Mouse (Mus musculus) NIH3T3 (cell line): ENCODE measurements around the gene Shld2.
A peak's percentile ranks its signal among the peaks of the same experiment; 100 is the strongest.

ENCODE experiments used
- DNase-seq: peaks from one replicate; pipeline ENCODE4 v3.0.0-alpha.2; 2012; ENCODE audit warnings: low read depth

The Shld2 gene

GRCm38 (mm10) chr14:34220426-34220825 is 89.9 kb downstream of the Shld2 start:
- DNase-seq = no peak

- no peak for DNase-seq
Observed at GRCm38 (mm10) chr14:34219786-34220198, 90.5 kb downstream of the Shld2 start.

- DNase-seq = no peak
Observed at GRCm38 (mm10) chr14:34219295-34219694, 91.0 kb downstream of the Shld2 start, which contains the start of gene Syt15. Gene Syt15, plus strand, starts transcription at chr14:34219595.

GRCm38 (mm10) chr14:34215451-34216127 is 94.7 kb downstream of the Shld2 start:
- peak; percentile 22 for DNase-seq

- DNase-seq = no peak
Observed at GRCm38 (mm10) chr14:34209942-34210341, 100.4 kb downstream of the Shld2 start.

- no peak for DNase-seq
Observed at GRCm38 (mm10) chr14:34209080-34209479, 101.2 kb downstream of the Shld2 start.

GRCm38 (mm10) chr14:34208651-34209050 is 101.6 kb downstream of the Shld2 start:
- DNase-seq = peak; percentile 72

GRCm38 (mm10) chr14:34207996-34208395 is 102.3 kb downstream of the Shld2 start:
- no peak for DNase-seq

- DNase-seq = no peak
Observed at GRCm38 (mm10) chr14:34201231-34202035, 108.9 kb downstream of the Shld2 start, which contains the start of gene Gprin2. Gene Gprin2, minus strand, starts transcription at chr14:34201653.

- DNase-seq = no peak
Observed at GRCm38 (mm10) chr14:34200738-34201230, 109.5 kb downstream of the Shld2 start.

- peak; percentile 12 for DNase-seq
Observed at GRCm38 (mm10) chr14:34196706-34197105, 113.6 kb downstream of the Shld2 start.

GRCm38 (mm10) chr14:34195466-34195865 is 114.8 kb downstream of the Shld2 start:
- DNase-seq = no peak

- DNase-seq = no peak
Observed at GRCm38 (mm10) chr14:34193879-34194278, 116.4 kb downstream of the Shld2 start.

- no peak for DNase-seq
Observed at GRCm38 (mm10) chr14:34190361-34190760, 119.9 kb downstream of the Shld2 start.

- peak; percentile 27 for DNase-seq
Observed at GRCm38 (mm10) chr14:34188629-34189028, 121.7 kb downstream of the Shld2 start.
